Mouse (Mus musculus): Measurements from ENCODE around the gene Fsd1.

DNA sequence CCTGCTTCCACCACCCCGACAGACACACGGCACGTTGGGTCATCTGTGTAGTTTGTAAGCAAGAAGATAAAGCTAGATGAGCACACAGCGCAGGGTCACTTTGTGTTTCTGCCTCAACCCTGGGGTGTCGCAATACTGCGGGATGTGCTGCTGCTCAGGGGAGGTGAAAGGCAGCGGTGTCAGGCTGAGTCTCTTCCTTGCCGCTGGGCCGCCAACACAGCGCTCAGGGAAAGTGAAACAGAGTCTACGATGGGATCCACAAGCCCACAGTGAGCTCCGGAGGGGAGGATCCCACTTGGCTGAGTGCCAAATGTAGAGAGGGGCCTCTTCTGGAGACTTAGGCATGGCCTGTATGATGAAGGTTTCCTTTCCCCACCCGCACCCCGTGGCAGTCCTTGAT lies 23.1 kb upstream of the Fsd1 start:
- no peak for TF ChIP-seq POLR2A (IDR thresholded peaks at IDR 0.05; ENCODE audit: insufficient read depth, low read depth, low read length)
- no peak for TF ChIP-seq EP300 (IDR thresholded peaks at IDR 0.05; ENCODE audit: insufficient read depth, low read depth, low read length)

All from heart, adult 2 months (tissue).